Mouse (Mus musculus) mesoderm, embryonic 11.5 days (tissue): ENCODE measurements around the gene Mdm4.

ENCODE experiments used
- DNase-seq: peaks from one replicate; pipeline ENCODE4 v3.0.0-alpha.2; 2012; ENCODE audit warnings: low read depth, low spot score

Gene Mdm4

GRCm38 (mm10) chr1:133030461-133030860 lies at the start of gene Mdm4:
Gene Mdm4, minus strand, starts transcription at chr1:133030561.
- no peak for DNase-seq

DNA sequence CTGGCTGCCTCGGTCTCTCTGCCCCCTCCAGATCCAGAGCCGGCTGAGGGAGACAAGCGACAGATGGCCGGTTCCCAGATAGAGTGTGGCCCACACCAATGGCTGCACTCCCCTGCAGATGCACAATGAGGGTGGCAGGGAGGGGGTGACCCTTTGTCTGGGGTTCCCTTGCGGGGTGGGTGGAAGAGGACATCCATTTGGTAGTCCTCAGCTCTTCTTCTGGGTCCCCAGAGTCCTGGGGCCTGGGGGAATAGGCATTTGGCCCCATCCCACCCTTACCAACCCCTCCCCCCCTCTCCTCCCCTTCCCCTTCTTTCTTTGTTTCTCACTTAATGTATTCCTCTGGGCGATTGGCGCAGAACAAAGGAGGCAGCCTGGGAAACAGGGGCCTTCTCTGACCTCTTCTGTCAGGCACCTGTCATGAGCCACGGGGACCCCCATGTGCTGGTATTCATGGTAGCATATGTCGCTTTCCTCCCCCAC lies 49.8 kb upstream of the Mdm4 start:
- peak; percentile 79 for DNase-seq

DNA sequence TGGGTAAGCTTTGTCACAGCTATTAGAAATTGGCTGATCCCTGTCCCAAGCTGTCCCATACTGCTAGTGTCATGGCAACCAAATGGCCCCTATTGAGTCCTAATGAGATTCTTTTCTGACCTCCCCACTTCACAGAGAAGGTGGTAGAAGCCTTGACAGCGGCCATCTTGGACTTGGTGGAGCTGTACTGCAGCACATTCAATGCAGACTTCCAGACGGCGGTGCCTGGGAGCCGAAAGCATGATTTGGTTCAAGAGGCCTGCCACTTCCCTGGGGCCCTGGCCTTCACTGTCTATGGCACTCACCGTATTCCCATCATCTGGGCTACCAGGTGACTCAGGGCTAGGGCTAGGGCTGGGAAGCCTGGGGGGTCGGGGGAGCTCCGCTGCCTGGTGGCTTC lies 49.1 kb upstream of the Mdm4 start:
- peak; percentile 57 for DNase-seq

DNA sequence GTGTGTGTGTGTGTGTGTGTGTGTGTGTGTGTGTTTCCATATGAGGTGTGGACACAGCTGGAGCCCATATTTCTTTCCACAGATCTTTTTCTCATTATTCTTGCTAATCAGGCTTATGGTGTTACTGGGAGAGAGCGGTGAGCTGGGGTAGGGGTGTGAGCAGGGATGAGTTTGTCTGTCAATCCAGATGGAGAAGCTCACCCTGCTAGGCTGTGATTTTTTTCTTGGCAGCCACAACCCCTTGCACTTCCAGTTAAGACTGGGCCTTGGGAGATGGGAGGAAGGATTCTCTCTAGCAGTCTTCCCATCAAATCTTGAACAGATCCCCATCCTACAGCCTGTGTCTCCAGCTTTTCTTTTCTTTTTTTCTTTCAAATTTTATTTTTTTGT lies 48.0 kb upstream of the Mdm4 start:
- no peak for DNase-seq

DNA sequence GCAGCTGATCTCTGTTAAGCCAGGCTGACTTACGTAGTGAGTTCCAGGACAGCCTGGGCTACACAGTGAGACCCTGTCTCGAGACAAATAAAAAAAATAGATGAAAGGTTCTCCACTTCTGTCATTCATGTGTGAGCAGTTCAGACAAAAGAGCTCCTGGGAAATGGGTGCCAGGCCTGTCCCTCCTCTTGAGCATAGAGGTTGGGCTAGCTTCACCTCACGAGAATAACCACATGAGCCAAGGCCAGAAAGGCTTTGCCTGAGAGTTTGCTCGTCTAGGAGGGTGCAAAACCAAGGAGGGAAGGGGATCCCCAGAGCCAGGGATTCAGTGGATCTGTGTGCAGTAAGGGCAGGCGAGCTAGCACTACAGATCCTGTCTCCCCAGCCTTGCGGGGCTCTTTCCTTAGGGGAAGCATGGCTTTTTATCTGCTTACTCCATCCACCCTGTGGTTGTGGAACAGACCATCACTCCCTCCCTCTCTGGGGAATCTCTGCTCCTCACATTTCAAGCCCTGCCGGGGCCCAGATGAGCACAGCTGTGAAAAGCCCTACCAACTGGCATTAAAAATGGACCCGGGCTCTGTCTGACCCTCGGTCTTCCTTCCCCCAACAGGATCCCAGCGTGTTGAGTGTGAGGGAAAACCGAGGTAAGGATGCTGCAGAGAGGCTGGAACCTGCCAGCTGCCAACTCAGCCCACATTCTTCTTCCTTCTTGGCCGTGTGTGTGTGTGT lies 47.4 kb upstream of the Mdm4 start:
- DNase-seq, result peak; percentile 68

DNA sequence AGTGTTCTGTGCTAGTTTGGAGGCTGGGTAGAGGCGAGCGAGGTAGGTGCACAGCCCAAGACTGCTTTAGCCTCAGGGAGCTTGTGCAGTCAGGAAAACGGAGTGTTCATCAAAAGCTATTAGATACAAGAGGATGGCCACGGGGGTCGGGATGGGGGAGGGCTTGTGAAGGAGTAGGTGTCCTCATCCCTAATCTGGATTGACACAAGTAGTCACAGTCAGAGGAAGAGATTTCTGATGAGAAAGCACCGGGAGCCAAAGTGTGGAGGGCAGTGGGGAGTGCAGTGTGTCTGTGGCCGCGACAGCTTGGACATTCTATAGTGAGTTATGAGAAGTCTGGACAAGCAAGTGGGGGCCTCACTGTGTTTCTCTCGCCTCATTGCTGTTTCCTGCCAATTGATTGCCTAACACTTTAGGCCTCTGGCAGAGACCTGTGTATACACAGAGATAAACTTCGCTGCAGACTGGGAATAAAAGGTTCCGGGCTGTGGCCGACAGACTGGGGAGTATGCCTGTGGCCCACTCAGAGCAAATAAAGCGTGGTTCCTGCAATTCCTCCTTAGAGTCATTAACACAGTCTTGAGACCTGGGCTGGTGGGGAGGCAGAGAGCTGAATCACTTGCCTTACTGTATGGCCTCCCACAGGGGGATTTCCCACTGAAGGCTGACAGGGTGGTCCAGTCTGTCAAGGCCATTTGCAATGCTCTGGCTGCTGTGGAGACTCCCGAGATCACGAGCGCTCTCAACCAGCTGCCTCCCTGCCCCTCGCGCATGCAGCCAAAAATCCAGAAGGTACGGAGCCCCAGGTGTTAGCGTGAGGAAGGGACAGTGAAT lies 46.5 kb upstream of the Mdm4 start:
- DNase-seq, result peak; percentile 63

- DNase-seq, result no peak
These were observed 45.5 kb upstream of the Mdm4 start for GRCm38 (mm10) chr1:133075651-133076400.

- DNase-seq, result no peak
These were observed 44.2 kb upstream of the Mdm4 start for GRCm38 (mm10) chr1:133074541-133074940.

DNA sequence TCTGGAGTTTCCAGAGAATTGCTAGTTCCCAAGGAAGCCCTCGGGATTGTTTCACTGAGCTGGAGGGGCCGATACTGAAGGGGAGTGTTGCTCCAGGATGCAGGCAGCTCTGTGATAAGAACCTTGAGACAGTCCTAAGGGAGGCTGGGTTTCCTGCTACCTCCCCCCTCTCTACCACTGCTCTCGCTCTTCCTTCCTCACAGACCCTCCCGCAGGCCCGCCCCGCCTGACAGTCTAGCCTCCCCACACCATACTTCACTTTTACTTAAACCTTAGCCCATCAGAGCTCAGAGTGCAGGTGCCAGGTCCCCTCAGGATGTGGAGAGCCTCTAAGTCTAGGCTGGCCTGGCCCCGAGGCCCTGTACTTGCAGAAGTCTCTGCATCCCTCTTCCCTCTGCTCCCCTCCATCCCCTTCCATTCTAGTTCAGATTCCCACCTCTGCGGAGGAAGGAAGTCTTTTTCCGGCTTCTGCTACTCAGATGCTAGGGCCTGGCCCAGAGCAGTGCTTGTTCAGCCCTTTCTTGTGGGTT lies 43.0 kb upstream of the Mdm4 start:
- DNase-seq, result no peak

DNA sequence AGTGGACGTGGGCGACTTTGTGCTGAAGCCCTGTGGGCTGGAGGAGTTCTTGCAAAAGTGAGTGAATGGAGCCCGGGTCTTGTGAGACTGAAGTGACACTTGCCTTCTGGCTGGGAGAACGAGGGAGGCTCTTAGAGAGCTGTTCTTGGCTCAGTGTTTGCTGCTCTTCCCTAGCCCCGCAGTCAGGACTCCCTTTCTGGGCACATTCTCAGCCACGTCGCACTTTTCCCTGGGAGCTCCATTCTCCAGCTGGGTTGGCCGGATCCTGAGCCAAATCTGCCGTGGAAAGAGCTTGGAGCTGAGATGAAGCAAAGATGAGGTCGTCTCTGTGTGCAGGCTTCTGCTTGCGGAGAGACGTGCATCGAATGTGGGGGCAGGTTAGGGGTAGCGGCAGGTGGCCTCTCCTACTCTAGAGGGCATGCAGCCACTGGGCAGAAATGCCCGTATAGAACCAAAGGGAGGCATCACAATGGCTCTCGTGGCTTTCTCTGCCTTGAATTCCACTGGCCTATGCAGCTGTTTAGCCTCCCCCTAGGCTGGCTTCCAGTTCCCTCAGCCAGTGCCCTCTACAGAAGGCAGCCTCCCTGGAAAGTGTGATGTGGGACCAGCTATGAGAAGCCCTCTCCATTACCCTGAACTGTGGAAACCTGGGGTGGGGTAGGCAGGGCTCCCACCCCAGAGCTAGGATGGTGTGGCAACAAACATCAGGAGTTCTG lies 41.5 kb upstream of the Mdm4 start:
- no peak for DNase-seq

GRCm38 (mm10) chr1:133070157-133070556 lies 39.8 kb upstream of the Mdm4 start:
- DNase-seq, result peak; percentile 51

GRCm38 (mm10) chr1:133069275-133070120 lies 39.1 kb upstream of the Mdm4 start:
- no peak for DNase-seq

DNA sequence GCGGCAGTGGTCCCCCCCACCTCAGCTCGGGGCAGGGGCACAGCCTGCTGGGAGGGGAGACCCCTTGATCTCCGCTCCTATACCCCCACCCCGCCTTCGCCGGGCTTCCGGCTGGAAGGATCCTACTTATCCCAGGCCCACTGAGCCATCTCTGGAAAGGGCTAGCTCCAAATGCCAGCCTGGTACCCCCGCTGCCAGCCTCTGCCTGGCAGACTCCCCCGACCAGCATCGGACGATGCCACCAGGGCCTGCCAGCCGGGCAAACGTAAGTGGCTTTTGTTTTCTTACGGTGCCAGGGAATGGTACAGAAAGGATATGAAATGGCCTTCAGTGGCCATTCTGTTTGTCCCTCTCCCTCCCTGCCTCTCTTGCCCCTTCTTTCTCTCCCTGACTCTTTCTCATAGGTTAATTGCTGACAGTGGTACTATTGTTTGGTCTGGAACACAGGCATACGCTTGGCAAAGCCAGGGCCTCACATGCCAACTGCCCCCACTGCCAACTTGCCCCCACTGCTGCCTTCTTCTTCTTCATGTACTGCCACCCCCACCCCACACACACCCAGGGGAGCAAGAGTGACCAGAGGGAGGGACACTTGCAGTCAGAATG lies 38.4 kb upstream of the Mdm4 start:
- no peak for DNase-seq

- DNase-seq, result no peak
These were observed 37.9 kb upstream of the Mdm4 start for GRCm38 (mm10) chr1:133068268-133068667.

GRCm38 (mm10) chr1:133063164-133063563 lies 32.8 kb upstream of the Mdm4 start:
- no peak for DNase-seq

DNA sequence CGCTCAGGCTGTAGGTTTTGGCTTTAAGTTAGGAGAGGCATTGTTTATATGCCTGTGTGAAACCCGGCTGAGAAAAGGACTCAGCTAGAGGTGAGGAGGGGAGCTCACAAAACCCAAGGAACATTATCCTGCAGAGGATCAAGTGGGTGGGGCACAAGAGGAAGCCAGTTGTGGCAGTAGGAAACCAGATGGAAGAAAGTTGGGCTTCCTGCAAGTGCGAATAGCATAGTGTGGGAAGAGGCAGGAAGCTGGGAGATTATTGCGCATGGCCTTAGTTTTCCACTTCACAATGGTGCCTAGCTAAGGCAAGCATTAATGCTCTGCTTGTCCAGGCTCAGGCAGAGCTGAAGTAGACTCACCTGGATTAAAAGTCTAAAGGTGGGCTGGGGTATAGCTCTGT lies 30.3 kb upstream of the Mdm4 start:
- DNase-seq, result no peak

- DNase-seq, result no peak
These were observed 29.2 kb upstream of the Mdm4 start for GRCm38 (mm10) chr1:133059592-133059991.

- DNase-seq, result no peak
These were observed 27.1 kb upstream of the Mdm4 start for GRCm38 (mm10) chr1:133057345-133058034.

DNA sequence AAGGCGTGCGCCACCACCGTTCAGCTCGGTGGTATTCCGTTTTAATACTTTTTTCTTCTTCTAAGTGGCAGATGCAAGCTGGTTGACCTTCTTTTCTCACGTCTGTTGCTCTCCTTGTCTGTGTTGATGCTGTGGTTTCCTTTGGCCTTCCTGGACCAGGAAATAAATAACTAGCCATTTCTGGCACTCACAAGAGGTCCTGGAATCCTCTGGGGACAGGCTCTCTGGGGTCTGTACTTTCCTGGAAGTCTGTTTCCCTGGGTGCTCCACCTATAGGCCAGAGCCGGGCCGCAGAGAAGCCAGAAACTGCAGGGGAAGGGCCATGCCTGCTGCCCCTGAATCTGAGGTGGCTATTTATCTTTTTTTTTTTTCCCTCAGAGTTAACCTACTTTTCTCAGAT lies 24.0 kb upstream of the Mdm4 start:
- DNase-seq, result no peak
